Mouse (Mus musculus) T-helper 2 cell (primary cell): ENCODE data around the gene Spsb1.

Source experiments
- in situ Hi-C: fragments of 300-600 bp; cut with MboI, MseI; formaldehyde crosslinking; loops from one replicate; pipeline ENCODE4 v1.15.1; 2025; ENCODE audit warnings: high pct_unique_total_duplicates

Gene Spsb1

DNA sequence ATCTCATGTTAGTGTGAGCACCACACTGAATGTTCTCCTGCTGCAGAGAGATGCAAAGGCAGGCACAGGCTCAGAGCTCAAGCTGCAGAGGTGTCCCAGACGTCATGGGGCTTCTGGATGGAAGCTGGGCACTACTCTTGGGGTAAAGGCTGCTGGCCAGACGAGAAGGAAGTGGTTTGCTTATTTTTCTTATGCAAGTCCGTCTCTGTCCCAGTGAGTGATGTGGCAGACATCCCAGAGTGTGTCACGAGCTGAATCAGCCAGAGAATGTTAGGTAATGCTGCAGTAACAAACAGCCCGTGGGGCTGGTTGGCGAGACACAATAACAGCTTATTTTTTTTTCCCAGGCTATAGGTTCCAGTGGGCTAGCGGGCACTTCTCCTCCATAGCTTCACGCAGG lies 96.3 kb downstream of the Spsb1 start:
- in situ Hi-C loops = loop anchor here (10.0 kb wide), 1 partner anchor 954 kb away; no protein-coding TSS in a partner anchor

DNA sequence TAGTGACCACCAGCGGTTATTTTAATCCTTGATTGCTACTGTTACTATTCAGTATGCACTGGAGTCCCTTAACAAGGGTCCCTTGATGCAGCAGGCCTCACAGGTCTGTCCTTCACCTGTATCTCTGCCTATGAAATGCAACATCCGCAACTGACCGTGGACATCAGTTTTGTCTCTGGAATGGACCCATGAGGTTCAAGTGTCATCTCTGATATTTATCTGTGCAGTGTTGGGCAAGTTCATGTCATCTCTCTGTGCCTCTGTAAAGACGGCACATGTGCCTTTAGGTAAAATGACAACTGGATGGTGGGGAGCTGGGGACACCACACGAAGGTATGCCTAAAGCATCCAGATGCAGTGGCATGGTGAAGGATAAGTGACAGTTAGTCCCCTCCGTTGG lies 96.7 kb downstream of the Spsb1 start:
- in situ Hi-C loops = loop anchor here (10.0 kb wide), 1 partner anchor 953 kb away; no protein-coding TSS in a partner anchor

DNA sequence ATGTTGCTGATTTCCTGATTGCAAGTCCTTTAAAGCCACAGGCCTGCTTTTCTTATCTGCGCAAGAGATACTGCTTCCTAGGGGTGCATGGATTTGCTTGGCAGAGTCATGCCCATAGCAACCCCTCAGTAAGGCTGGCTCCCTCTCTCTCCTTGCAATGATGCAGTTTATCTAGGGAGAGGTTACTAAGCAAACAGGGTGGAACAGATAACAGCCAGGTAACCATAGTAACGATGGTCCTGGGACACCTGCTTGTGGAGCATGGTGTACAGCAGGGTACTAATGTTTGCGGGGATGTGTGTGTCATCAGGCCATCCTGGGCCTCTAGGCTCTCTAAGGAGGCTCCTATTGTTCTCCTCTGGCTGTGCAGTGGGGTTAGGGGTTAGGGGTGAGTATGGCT lies 97.2 kb downstream of the Spsb1 start:
- in situ Hi-C loops = loop anchor here (10.0 kb wide), 1 partner anchor 953 kb away; no protein-coding TSS in a partner anchor

DNA sequence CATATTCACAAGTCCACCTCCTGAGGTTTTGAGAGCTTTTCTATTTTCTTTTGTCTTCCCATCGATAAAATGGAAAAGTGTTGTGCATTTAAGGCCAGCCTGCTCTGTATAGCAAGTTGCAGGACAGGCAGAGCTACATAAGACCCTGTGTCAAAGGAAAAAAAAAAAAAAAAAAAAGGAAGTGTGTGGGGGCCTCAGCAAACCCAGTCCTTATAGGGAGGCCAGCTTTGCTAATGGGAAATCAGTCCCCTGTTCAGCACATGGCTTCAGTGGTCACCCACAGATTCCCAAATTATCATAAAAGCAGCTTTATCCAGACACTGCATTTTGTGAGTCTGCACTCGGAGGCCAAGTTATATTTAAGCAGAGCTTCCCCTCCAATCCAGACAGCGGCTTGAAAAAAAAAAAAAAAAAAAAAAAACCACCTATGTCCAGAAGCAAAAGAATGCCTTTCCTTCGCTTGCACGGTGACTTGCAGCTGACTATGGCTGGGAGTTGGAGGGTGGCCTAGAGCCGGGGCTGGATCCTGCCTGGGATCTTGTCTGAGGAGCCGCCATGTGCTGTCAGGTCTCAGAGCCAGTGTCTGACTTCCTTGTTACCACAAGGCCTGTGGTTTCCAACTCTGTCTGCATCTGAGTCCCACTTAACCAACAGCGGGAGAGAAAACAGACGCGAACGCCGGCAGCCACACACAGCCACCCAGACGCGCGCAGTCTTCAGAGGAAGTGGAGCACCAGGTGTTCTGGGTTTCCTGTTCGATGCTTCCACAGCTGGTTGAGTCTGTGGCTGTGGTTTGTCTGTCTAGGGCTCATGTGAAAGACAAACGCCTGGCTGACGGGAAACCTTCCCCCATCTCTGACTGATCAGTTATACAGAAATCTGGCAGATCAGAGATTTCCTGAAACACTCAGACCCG lies 98.7 kb downstream of the Spsb1 start:
- in situ Hi-C loops = loop anchor here (10.0 kb wide), 1 partner anchor 951 kb away; no protein-coding TSS in a partner anchor

DNA sequence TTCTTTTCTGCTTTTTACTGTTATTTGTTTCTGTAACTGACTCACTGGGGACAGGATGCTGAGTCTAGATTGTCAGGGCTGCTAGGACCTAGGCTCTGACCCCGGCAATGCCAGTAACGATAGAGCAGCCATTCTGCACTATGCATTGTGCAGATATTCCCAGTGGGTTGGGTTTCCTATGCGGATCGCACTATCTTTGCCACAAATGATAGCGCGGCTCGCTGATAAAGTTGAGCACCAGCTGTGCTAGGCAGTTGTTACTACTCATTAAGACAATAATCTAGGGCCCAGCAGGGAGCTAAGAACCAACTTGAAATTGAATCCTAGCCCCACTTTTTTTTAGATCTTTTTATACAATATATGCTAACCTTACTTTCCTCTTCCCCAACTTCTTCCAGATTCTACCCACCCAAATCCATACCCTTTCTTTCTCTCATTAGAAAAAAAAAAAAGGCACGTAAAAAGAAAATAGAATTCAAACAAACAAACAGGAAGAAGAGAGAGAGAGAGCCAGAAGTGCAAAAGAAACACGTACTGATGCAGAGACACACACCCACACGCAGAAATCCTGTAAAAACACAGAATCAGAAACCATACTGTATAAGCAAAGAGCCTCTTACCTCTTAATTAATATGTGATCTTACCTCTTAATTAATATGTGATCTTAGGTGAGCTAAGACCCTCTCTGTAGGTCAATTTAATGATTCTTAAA lies 99.5 kb downstream of the Spsb1 start:
- in situ Hi-C loops = loop anchor here (10.0 kb wide), 1 partner anchor 951 kb away; no protein-coding TSS in a partner anchor

DNA sequence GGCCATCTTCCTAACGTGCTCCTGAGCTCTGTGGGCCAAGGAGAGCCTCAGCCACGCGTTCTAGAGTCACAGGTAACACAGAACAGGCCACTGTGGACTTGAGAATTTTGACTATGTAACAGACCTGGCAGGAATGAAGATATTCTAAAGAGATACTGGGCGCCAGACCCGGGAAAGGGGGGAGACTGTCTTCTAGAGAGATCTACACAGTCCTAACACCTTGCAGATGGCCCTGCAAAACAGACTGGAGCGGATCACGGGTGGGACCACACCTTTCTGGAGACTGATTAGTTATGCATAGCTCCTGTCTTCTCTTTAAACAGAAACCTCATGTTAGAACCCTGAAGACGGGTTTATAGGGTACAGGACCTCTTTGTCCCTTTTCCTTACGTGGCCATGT lies 100.1 kb downstream of the Spsb1 start:
- in situ Hi-C loops = loop anchor here (10.0 kb wide), 1 partner anchor 950 kb away; no protein-coding TSS in a partner anchor

DNA sequence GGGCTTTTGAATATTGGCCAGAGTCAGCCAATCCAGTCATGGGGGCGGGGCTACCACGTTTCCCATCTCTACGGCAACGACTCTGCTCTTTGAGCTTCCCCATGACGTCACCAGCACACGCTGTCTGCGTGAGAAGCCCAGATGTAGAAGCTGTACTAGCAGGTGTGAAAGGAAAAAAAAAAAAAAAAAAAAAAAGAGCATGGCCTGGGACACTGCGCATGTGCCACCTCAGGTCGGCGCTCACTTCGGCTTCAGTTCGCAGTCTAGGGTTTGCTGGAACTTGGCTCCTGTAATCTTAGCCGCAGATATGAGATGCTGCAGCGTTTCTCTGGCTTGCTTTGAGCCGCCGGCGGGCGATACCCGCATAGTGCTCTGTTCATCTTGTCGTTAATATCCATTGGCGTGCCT lies 100.5 kb downstream of the Spsb1 start:
- in situ Hi-C loops = loop anchor here (10.0 kb wide), 1 partner anchor 950 kb away; no protein-coding TSS in a partner anchor

DNA sequence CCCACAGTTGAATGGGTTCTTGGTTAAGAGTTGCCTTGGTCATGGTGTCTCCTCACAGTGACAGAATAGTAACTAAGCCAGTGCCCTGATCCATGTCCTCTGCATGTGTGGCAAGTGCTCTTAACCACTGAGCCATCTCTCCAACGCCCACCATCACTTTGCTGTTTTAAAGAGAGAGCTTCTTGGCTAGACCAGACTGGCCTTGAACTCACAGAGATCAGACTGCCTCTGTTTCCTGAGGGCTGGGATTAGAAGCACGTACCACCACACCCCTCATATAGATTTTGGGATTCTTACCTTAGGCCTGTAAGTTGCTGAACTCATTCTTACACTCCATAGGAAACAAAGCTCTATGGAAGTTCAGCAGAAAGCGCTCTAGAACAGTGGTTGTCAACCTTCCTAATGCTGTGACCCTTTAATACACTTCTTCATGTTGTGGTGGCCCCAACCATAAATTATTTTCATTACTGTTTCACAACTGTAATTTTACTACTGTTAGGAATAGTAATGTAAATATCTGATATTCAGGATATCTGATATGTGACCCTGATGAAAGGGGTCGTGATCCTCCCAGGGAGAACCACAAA lies 101.1 kb downstream of the Spsb1 start:
- in situ Hi-C loops = loop anchor here (10.0 kb wide), 1 partner anchor 949 kb away; no protein-coding TSS in a partner anchor

DNA sequence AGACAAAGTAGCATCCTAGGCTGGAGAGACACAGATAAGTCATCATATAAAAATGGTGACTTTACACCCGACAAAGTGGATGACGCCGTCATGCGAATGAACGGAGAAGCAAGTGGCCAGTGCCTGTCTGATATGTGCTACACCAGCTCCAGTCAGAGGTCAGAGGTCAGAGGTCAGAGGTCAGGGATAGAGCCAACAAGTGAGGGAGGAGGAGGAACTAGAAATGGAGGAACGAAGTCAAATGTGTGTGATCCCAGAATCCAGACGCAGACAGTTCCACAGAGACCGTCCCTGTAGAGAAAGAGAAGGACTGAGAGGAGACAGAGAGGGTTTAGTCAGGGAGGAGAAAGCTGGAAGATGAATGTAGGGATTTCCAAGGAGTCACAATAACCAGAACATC lies 103.3 kb downstream of the Spsb1 start:
- in situ Hi-C loops = loop anchor here (10.0 kb wide), 1 partner anchor 947 kb away; no protein-coding TSS in a partner anchor

DNA sequence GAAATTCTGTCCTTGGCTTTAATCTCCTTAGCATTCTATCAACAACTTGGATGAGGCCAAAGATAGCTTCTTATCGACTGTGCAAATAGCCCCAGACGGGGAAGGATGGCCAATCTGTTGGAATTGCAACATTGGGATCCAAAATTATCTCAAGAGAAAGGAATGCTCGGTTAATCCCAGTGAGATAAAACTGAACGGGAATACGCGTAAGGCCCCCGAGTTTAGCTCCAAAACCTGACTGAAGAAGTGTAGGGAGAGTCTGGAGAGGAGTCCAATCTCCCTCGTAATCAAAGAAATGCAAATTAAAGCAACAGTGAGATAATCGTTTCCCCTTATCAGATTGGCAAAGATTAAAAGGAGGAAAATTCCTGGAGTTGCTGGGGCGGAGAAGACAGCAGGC lies 104.2 kb downstream of the Spsb1 start:
- in situ Hi-C loops = loop anchor here (10.0 kb wide), 1 partner anchor 946 kb away; no protein-coding TSS in a partner anchor

DNA sequence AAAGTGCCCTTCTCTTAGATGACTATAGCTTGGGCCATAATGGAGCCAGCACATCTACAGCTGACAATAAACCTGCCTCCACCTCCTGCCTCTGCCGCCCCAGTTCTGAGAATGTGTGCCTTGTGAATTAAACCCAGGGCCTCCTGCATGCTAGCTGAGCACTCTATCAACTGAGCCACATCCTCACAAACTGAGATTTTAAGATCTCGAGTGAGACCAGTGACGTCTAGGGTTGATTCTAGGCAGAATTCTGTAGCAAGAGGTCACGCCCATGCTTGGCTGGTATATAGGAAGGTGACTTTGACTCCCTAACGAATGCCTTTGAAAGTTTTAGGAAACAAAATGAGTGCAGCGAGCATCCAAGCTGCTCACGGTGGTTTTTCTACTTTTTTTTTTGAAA lies 104.8 kb downstream of the Spsb1 start:
- in situ Hi-C loops = loop anchor here (10.0 kb wide), 1 partner anchor 945 kb away; no protein-coding TSS in a partner anchor

DNA sequence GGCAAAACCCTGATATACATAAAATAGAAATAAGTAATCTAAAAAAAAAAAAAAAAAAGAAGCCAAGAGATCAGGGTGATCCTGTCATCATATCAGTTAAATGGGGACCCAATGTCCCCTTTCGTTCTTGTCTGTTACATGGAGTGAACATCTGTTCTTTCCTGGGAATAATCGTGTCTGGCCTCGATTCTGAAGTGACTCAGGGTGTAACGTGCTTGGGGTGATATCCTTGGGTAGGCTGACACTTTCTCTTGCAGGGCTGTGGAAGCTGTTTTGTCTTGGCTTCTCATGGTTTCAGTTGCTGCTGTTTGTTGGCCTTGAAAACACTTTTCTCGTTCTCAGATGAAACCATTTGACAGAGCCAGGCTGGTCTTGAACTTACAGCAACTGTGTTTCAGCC lies 105.8 kb downstream of the Spsb1 start:
- in situ Hi-C loops = no loop called here

DNA sequence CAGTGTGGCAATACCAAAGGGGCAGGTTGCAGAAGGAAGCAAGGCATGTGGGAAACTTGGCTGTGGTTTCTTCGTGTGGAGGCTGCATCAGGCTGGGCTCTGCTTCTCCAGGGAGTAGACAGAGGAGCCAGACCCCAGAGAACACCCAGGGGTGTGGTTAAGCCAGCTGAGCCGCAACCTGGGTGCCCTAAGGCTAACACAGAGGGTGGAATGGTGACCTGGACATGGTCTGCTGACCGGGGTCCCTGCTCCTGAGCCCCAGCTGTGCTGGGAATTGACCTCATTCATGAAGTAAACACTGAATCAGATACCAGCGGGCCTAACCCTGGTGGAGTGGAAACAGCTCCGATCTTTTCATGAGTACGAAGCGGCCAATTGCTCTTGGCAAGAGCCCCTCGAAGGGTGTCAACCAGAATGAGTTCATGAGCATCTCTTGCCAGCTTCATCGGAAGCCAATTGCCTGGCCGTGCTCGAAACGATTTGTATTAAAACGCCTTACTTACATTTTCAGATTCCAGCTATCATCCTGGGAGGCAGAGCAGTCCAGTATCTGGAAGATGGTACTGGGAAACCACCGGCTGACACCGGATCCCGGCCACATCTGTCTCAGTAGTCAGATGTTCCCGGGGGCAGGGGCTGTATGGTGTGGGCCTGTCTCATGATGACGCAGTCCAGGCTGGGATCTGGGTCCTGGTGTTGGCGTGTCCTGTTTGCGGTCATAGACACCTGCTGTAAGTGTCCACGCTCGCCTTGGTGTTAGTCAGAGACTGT lies 107.8 kb downstream of the Spsb1 start:
- in situ Hi-C loops = no loop called here
